Mouse (Mus musculus) intestine, embryonic 16.5 days (tissue): ENCODE measurements around the gene Tbc1d9b. TPM values are rescaled to one million over a fixed set of nuclear protein-coding genes. Genes with fewer than 3 reads are reported as not detected.

ENCODE experiments used
- ATAC-seq: fragments of 200-750 bp; cut with Nextera tagmentation; 2 replicates; pipeline ENCODE4 v1.8.0; 2017; ENCODE audit warnings: moderate TSS enrichment, moderate library complexity
- H3K27ac ChIP-seq: fragments of 300-500 bp; sonication (generic); 2 replicates; pipeline ENCODE4 v1.5.1; 2014; ENCODE audit warnings: mild to moderate bottlenecking, low read length
- H3K27me3 ChIP-seq: fragments of 300-500 bp; sonication (generic); replicated peaks from 2 replicates; pipeline ENCODE4 v1.6.1; 2014; ENCODE audit warnings: low read length, control low read depth, mixed read lengths; ENCODE audit not compliant: control insufficient read depth, insufficient read depth
- H3K36me3 ChIP-seq: fragments of 300-500 bp; sonication (generic); 2 replicates; pipeline ENCODE4 v1.6.1; 2014; ENCODE audit warnings: low read length, control low read depth; ENCODE audit not compliant: control insufficient read depth, insufficient read depth
- H3K4me1 ChIP-seq: fragments of 300-500 bp; sonication (generic); 2 replicates; pipeline ENCODE4 v1.6.1; 2014; ENCODE audit warnings: low read length, control low read depth, mixed read lengths; ENCODE audit not compliant: control insufficient read depth, insufficient read depth
- H3K4me2 ChIP-seq: fragments of 300-500 bp; sonication (generic); 2 replicates; pipeline ENCODE4 v1.6.1; 2014; ENCODE audit warnings: low read depth, low read length, control low read depth
- H3K4me3 ChIP-seq: fragments of 300-500 bp; sonication (generic); 2 replicates; pipeline ENCODE4 v1.5.1; 2014; ENCODE audit warnings: mild to moderate bottlenecking, low read length
- H3K9ac ChIP-seq: fragments of 300-500 bp; sonication (generic); 2 replicates; pipeline ENCODE4 v1.6.1; 2014; ENCODE audit warnings: low read depth, low read length
- H3K9me3 ChIP-seq: fragments of 300-500 bp; sonication (generic); 2 replicates; pipeline ENCODE4 v1.6.1; 2016; ENCODE audit warnings: low read length, control low read depth; ENCODE audit not compliant: control insufficient read depth
- WGBS: fragments of 180-500 bp; shearing (Covaris S2); extraction: QIAGEN DNeasy Blood & Tissue Kit; methylation state at CpG from one replicate; pipeline ENCODE4 v1.1.7; 2014; 5-methylcytosine and 5-hydroxymethylcytosine counted together
- polyA plus RNA-seq: library from polyadenylated mRNA; unstranded; fragments of >200 nt; fragmentation: Nextera tagmentation; extraction: Ambion mirVana; gene quantifications from 2 replicates; pipeline ENCODE4 v1.2.1, GENCODE M21; 2015

Tbc1d9b gene
- polyA plus RNA-seq, 1 experiment from 2014 or later = 29.9 TPM

GRCm38 (mm10) chr11:50198219-50198846 is 67.1 kb downstream of the Tbc1d9b start:
- Histone ChIP-seq H3K27ac (no peak overlapping the region), H3K9me3 (no peaks in the 10 kb centered on the region), H3K4me1 (no peaks in the 10 kb centered on the region), H3K4me2 (no peak overlapping the region), H3K4me3 (no peak overlapping the region), H3K36me3 (peaks cover 37% of the 10 kb centered on the region), H3K27me3 (no peaks in the 10 kb centered on the region), H3K9ac (no peak overlapping the region)
- 90% methylated on average over 3 of the region's 5 CpGs for WGBS
- no peak for ATAC-seq

- H3K4me2 ChIP-seq = no peak overlapping the region
- H3K36me3 ChIP-seq = peaks cover 39% of the 10 kb centered on the region
- no peak overlapping the region for H3K9ac ChIP-seq
- H3K9me3 ChIP-seq = no peaks in the 10 kb centered on the region
- H3K27ac ChIP-seq = no peak overlapping the region
- no peak overlapping the region for H3K4me3 ChIP-seq
- no peaks in the 10 kb centered on the region for H3K4me1 ChIP-seq
- WGBS = 87% methylated on average over 2 of the region's 2 CpGs
- ATAC-seq = no peak
- H3K27me3 ChIP-seq = no peaks in the 10 kb centered on the region
Observed at GRCm38 (mm10) chr11:50198916-50199315, 67.7 kb downstream of the Tbc1d9b start.

DNA sequence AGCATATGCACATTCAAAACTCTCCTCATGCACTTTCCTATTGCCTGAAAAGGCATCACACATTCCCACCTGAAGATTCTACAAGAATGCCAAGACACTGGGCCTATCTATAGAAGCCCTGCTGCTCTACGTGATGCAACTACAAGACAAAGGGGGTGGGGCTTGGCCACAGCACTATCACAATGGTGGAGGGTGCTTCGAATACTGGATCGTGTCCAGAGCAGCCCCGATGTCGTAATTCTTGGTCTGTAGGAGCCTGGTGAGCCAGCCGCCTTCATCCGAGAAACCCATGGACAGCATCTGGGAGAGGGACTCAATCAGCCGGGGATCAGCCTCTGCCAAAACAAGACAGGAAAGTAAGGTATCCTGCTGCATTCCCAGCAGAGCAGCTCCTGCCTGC is 69.4 kb downstream of the Tbc1d9b start:
- Histone ChIP-seq H3K36me3 (peaks cover 47% of the 10 kb centered on the region), H3K4me2 (no peak overlapping the region), H3K9me3 (no peaks in the 10 kb centered on the region), H3K27me3 (no peaks in the 10 kb centered on the region), H3K4me3 (no peak overlapping the region), H3K4me1 (no peaks in the 10 kb centered on the region), H3K9ac (no peak overlapping the region), H3K27ac (no peak overlapping the region)
- no peak for ATAC-seq
- 80% methylated on average over 8 of the region's 8 CpGs for WGBS

GRCm38 (mm10) chr11:50201590-50201989 is 70.4 kb downstream of the Tbc1d9b start:
- no peaks in the 10 kb centered on the region for H3K27me3 ChIP-seq
- no peak overlapping the region for H3K4me3 ChIP-seq
- no peaks in the 10 kb centered on the region for H3K4me1 ChIP-seq
- no peak overlapping the region for H3K27ac ChIP-seq
- H3K36me3 ChIP-seq = peaks cover 55% of the 10 kb centered on the region
- no peak for ATAC-seq
- H3K9ac ChIP-seq = no peak overlapping the region
- no peak overlapping the region for H3K4me2 ChIP-seq
- 89% methylated on average over 3 of the region's 3 CpGs for WGBS
- no peaks in the 10 kb centered on the region for H3K9me3 ChIP-seq

GRCm38 (mm10) chr11:50203302-50203827 is 72.2 kb downstream of the Tbc1d9b start:
- Histone ChIP-seq H3K27ac (no peak overlapping the region), H3K4me3 (no peak overlapping the region), H3K4me1 (no peaks in the 10 kb centered on the region), H3K9ac (no peak overlapping the region), H3K27me3 (no peaks in the 10 kb centered on the region), H3K36me3 (peaks cover 65% of the 10 kb centered on the region), H3K4me2 (no peak overlapping the region), H3K9me3 (no peaks in the 10 kb centered on the region)
- WGBS = 93% methylated on average over 9 of the region's 9 CpGs
- ATAC-seq = no peak

DNA sequence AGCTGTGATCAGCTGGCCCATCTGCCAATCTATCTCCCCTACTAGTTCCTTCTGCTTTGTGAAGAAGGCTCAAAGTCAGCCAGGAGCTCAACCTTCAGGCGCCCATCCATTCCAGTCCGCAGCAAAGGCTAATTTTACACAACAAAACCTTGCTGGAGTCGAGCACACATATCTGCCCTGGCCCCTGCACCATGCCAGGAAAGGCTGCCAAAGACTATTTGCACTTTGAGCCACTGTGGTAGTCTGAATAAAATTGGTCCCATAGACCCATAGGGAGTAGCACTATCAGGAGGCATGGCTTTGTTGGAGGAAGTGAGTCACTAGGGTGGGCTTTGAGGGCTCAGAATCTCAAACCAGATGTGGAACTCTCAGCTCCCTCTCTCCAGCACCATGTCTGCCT is 74.2 kb downstream of the Tbc1d9b start:
- Histone ChIP-seq H3K4me1 (0 out of 2 replicates have a peak, but pooled peaks cover 8% of the 10 kb centered on the region), H3K9ac (no peak overlapping the region), H3K27ac (no peak overlapping the region), H3K4me3 (no peak overlapping the region), H3K27me3 (no peaks in the 10 kb centered on the region), H3K36me3 (peaks cover 50% of the 10 kb centered on the region), H3K9me3 (no peaks in the 10 kb centered on the region), H3K4me2 (no peak overlapping the region)
- ATAC-seq = no peak
- WGBS = 92% methylated on average over 3 of the region's 3 CpGs

GRCm38 (mm10) chr11:50206037-50206436 is 74.8 kb downstream of the Tbc1d9b start:
- ATAC-seq = no peak
- H3K4me3 ChIP-seq = no peak overlapping the region
- H3K27me3 ChIP-seq = no peaks in the 10 kb centered on the region
- WGBS = 77% methylated on average over 2 of the region's 2 CpGs
- H3K9ac ChIP-seq = no peak overlapping the region
- H3K9me3 ChIP-seq = no peaks in the 10 kb centered on the region
- no peak overlapping the region for H3K4me2 ChIP-seq
- peaks cover 45% of the 10 kb centered on the region for H3K36me3 ChIP-seq
- no peak overlapping the region for H3K27ac ChIP-seq
- peaks cover 10% of the 10 kb centered on the region; the same call in 1 of the 2 replicates for H3K4me1 ChIP-seq

- peaks cover 33% of the 10 kb centered on the region for H3K36me3 ChIP-seq
- no peak overlapping the region for H3K4me3 ChIP-seq
- H3K4me1 ChIP-seq = peaks cover 15% of the 10 kb centered on the region; the same call in 1 of the 2 replicates
- H3K4me2 ChIP-seq = no peak overlapping the region
- H3K27ac ChIP-seq = no peak overlapping the region
- 96% methylated on average over 14 of the region's 14 CpGs for WGBS
- H3K9ac ChIP-seq = no peak overlapping the region
- ATAC-seq = no peak
- H3K27me3 ChIP-seq = no peaks in the 10 kb centered on the region
- H3K9me3 ChIP-seq = no peaks in the 10 kb centered on the region
Observed at GRCm38 (mm10) chr11:50207344-50207743, 76.1 kb downstream of the Tbc1d9b start.

- Histone ChIP-seq H3K27me3 (no peaks in the 10 kb centered on the region), H3K36me3 (peaks cover 29% of the 10 kb centered on the region), H3K4me2 (no peak overlapping the region), H3K9ac (no peak overlapping the region), H3K27ac (no peak overlapping the region), H3K9me3 (no peaks in the 10 kb centered on the region), H3K4me1 (peaks cover 21% of the 10 kb centered on the region), H3K4me3 (no peak overlapping the region)
- ATAC-seq = no peak
- 94% methylated on average over 5 of the region's 5 CpGs for WGBS
Observed at GRCm38 (mm10) chr11:50208039-50208438, 76.8 kb downstream of the Tbc1d9b start.

DNA sequence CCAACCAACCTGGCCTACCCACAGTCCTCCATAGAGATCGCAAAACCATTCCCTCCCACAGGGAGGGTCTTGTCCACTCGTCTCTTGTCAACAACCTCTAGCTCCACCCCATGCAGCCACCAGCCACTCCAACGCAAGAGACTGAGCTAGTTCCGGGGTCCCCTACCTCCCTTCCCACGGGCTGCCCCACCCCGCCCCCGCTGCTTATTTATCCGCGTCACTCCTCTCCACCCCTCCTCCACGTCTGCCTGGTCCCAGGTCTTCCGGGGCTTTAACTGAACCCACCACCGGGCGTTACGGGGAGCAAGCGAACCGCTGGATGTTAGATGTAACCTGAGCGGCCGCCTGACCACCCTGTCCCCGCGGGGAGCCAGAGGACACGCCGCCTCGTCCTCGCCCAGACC is 78.9 kb downstream of the Tbc1d9b start:
- Histone ChIP-seq H3K4me1 (peaks cover 27% of the 10 kb centered on the region), H3K4me3 (peak overlapping the region; percentile 99), H3K9me3 (no peaks in the 10 kb centered on the region), H3K27ac (peak overlapping the region; percentile 99), H3K4me2 (peak overlapping the region; percentile 59), H3K27me3 (no peaks in the 10 kb centered on the region), H3K9ac (peak overlapping the region; percentile 98), H3K36me3 (peaks cover 21% of the 10 kb centered on the region)
- WGBS = under 1% methylated on average over 24 of the region's 24 CpGs
- peak; percentile 91 for ATAC-seq
